Mouse (Mus musculus): Measurements from ENCODE around the gene Fads3. TPM values are rescaled to one million over a fixed set of nuclear protein-coding genes. Genes with fewer than 3 reads are reported as not detected.

Fads3 gene
- polyA plus RNA-seq, 1 experiment from 2014 or later: 22.3 TPM

DNA sequence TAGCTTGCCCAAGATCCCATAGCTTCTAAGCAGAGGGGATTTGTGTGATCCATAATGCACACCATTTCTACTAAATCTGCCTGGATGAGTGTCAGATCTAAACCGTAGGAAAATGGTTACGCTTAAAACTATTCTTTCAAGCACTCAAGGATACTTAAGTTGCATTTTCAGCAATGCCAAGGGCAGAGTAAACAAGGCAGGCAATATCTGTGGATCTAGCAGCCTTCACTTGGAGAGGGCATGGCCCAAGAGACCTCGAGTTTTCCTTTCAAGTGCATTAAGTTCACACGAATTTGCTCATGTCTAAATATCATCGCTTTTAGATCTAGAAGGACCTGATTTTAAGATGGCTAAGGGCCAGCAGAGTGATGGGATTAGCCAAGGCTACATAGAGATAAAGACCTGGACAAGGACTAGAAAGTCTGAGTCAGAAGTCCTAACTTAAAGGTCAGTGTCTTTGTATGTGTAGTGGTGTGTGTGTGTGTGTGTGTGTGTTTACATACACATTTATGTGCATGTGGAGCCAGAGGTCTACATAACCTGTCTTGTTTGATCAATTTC lies 65.8 kb downstream of the Fads3 start:
- Histone ChIP-seq H3K4me3 (replicated peaks) (no peak overlapping the region), H3K9me3 (replicated peaks) (no peaks in the 10 kb centered on the region), H3K4me2 (no peak overlapping the region), H3K27ac (no peak overlapping the region), H3K27me3 (no peaks in the 10 kb centered on the region), H3K36me3 (no peaks in the 10 kb centered on the region), H3K4me1 (peaks cover 6% of the 10 kb centered on the region), H3K9ac (no peak overlapping the region)
- 87% methylated on average over 5 of the region's 5 CpGs for WGBS
- ATAC-seq (replicated peaks; ENCODE audit: low FRiP score): no peak

GRCm38 (mm10) chr19:10108129-10108528 lies 66.8 kb downstream of the Fads3 start:
- Histone ChIP-seq H3K9ac (no peak overlapping the region), H3K27me3 (no peaks in the 10 kb centered on the region), H3K4me2 (no peak overlapping the region), H3K4me1 (no peaks in the 10 kb centered on the region), H3K27ac (no peak overlapping the region), H3K36me3 (no peaks in the 10 kb centered on the region), H3K4me3 (replicated peaks) (no peak overlapping the region), H3K9me3 (replicated peaks) (no peaks in the 10 kb centered on the region)
- no peak for ATAC-seq (replicated peaks; ENCODE audit: low FRiP score)
- WGBS: 97% methylated on average over 1 of the region's 1 CpGs

DNA sequence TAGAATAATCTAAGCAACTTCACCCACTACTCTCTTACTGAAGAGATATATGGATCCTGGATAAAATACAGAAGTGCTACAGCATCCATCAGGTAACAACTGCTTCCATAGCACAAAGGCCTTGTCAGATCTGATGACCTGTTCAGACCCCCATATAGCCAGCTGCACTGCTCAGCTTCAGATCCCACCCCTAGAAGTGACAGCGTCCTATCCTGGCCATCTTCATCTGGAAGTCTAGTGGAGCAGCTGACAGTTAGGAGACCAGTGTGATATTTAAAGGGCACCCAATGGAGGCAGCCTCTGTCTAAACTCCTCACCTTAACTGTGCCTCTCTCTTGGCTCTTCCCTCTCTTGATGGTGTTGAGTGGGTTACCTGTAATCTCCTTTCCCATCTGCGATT lies 67.3 kb downstream of the Fads3 start:
- no peak overlapping the region for H3K9ac ChIP-seq
- H3K27me3 ChIP-seq: no peaks in the 10 kb centered on the region
- WGBS: 85% methylated on average over 2 of the region's 2 CpGs
- no peak for ATAC-seq (replicated peaks; ENCODE audit: low FRiP score)
- no peaks in the 10 kb centered on the region for H3K4me1 ChIP-seq
- H3K4me2 ChIP-seq: no peak overlapping the region
- H3K4me3 ChIP-seq (replicated peaks): no peak overlapping the region
- H3K9me3 ChIP-seq (replicated peaks): no peaks in the 10 kb centered on the region
- no peaks in the 10 kb centered on the region for H3K36me3 ChIP-seq
- no peak overlapping the region for H3K27ac ChIP-seq

Other genes with a start within 250 kb of the Fads3 start
- gene Scgb2a2, start 194.0 kb upstream of the Fads3 start, polyA plus RNA-seq (2015; fragmentation: Nextera tagmentation; extraction: Ambion mirVana): not detected in 2 replicates
- gene Incenp, start 142.0 kb upstream of the Fads3 start, polyA plus RNA-seq (2015; fragmentation: Nextera tagmentation; extraction: Ambion mirVana): 105 and 112 TPM in 2 replicates
- gene Fth1, start 61.0 kb upstream of the Fads3 start, polyA plus RNA-seq (2015; fragmentation: Nextera tagmentation; extraction: Ambion mirVana): 1,594 and 1,598 TPM in 2 replicates
- gene Best1, start 39.9 kb upstream of the Fads3 start, polyA plus RNA-seq (2015; fragmentation: Nextera tagmentation; extraction: Ambion mirVana): 1.4 and 1.7 TPM in 2 replicates
- gene Rab3il1, start 39.9 kb upstream of the Fads3 start, polyA plus RNA-seq (2015; fragmentation: Nextera tagmentation; extraction: Ambion mirVana): 28.0 and 34.3 TPM in 2 replicates
- 76.5 and 98.4 TPM in 2 replicates for gene Fads2, start 60.2 kb downstream of the Fads3 start, polyA plus RNA-seq (2015; fragmentation: Nextera tagmentation; extraction: Ambion mirVana)
- 95.3 and 108 TPM in 2 replicates for gene Fads1, start 141.3 kb downstream of the Fads3 start, polyA plus RNA-seq (2015; fragmentation: Nextera tagmentation; extraction: Ambion mirVana)
- 477 and 511 TPM in 2 replicates for gene Tmem258, start 162.4 kb downstream of the Fads3 start, polyA plus RNA-seq (2015; fragmentation: Nextera tagmentation; extraction: Ambion mirVana)
- gene Fen1, start 162.6 kb downstream of the Fads3 start, polyA plus RNA-seq (2015; fragmentation: Nextera tagmentation; extraction: Ambion mirVana): 109 and 111 TPM in 2 replicates
- 3.3 and 4.2 TPM in 2 replicates for gene Myrf, start 199.2 kb downstream of the Fads3 start, polyA plus RNA-seq (2015; fragmentation: Nextera tagmentation; extraction: Ambion mirVana)

Data from kidney, embryonic 15.5 days (tissue).